Mouse (Mus musculus): ENCODE measurements around the gene Nr4a1. TPM values are rescaled to one million over a fixed set of nuclear protein-coding genes. Genes with fewer than 3 reads are reported as not detected.

Nr4a1 gene
- polyA plus RNA-seq, 1 experiment from 2014 or later, result 10.8 TPM

GRCm38 (mm10) chr15:101231648-101232180, 22.4 kb upstream of the Nr4a1 start:
- no peaks in the 10 kb centered on the region for H3K9me3 ChIP-seq (ENCODE audit: control insufficient read depth, low read length)
- peaks cover 35% of the 10 kb centered on the region for H3K36me3 ChIP-seq (ENCODE audit: control insufficient read depth, insufficient read depth, low read length)
- 55% methylated on average over 48 of the region's 56 CpGs for WGBS
- no peak overlapping the region for H3K4me2 ChIP-seq (ENCODE audit: low read depth, low read length)
- no peak for ATAC-seq (ENCODE audit: low read depth)
- no peak overlapping the region for H3K9ac ChIP-seq (ENCODE audit: low read length)
- H3K4me3 ChIP-seq (ENCODE audit: low read length), result no peak overlapping the region
- H3K27me3 ChIP-seq (ENCODE audit: control insufficient read depth, insufficient read depth, low read depth, low read length), result no peaks in the 10 kb centered on the region
- H3K4me1 ChIP-seq (replicated peaks; ENCODE audit: control insufficient read depth, insufficient read depth, low read length), result peaks cover 61% of the 10 kb centered on the region
- peak overlapping the region; percentile 99 for H3K27ac ChIP-seq (ENCODE audit: low read length)

GRCm38 (mm10) chr15:101232607-101233006, 21.5 kb upstream of the Nr4a1 start:
- WGBS, result 57% methylated on average over 4 of the region's 4 CpGs
- peak overlapping the region; percentile 44 for H3K9ac ChIP-seq (ENCODE audit: low read length)
- peaks cover 35% of the 10 kb centered on the region for H3K36me3 ChIP-seq (ENCODE audit: control insufficient read depth, insufficient read depth, low read length)
- H3K27me3 ChIP-seq (ENCODE audit: control insufficient read depth, insufficient read depth, low read depth, low read length), result no peaks in the 10 kb centered on the region
- H3K4me2 ChIP-seq (ENCODE audit: low read depth, low read length), result no peak overlapping the region
- H3K27ac ChIP-seq (ENCODE audit: low read length), result peak overlapping the region; percentile 99
- H3K4me3 ChIP-seq (ENCODE audit: low read length), result no peak overlapping the region
- ATAC-seq (ENCODE audit: low read depth), result no peak
- H3K9me3 ChIP-seq (ENCODE audit: control insufficient read depth, low read length), result no peaks in the 10 kb centered on the region
- H3K4me1 ChIP-seq (replicated peaks; ENCODE audit: control insufficient read depth, insufficient read depth, low read length), result peaks cover 54% of the 10 kb centered on the region

- ATAC-seq (ENCODE audit: low read depth), result peak; percentile 34
- Histone ChIP-seq H3K4me2 (ENCODE audit: low read depth, low read length) (peak overlapping the region; percentile 16; the same call in 1 of the 2 replicates), H3K27ac (ENCODE audit: low read length) (peak overlapping the region; percentile 99), H3K9ac (ENCODE audit: low read length) (peak overlapping the region; percentile 44; the same call in 1 of the 2 replicates), H3K4me1 (replicated peaks; ENCODE audit: control insufficient read depth, insufficient read depth, low read length) (peaks cover 49% of the 10 kb centered on the region), H3K9me3 (ENCODE audit: control insufficient read depth, low read length) (no peaks in the 10 kb centered on the region), H3K36me3 (ENCODE audit: control insufficient read depth, insufficient read depth, low read length) (peaks cover 35% of the 10 kb centered on the region), H3K4me3 (ENCODE audit: low read length) (no peak overlapping the region), H3K27me3 (ENCODE audit: control insufficient read depth, insufficient read depth, low read depth, low read length) (no peaks in the 10 kb centered on the region)
- 51% methylated on average over 3 of the region's 3 CpGs for whole genome bisulfite sequencing
Observed at GRCm38 (mm10) chr15:101233183-101233582, 20.9 kb upstream of the Nr4a1 start.

GRCm38 (mm10) chr15:101233641-101234275, 20.3 kb upstream of the Nr4a1 start:
- H3K9me3 ChIP-seq (ENCODE audit: control insufficient read depth, low read length), result no peaks in the 10 kb centered on the region
- peak overlapping the region; percentile 16; the same call in 1 of the 2 replicates for H3K4me2 ChIP-seq (ENCODE audit: low read depth, low read length)
- peak overlapping the region; percentile 44; the same call in 1 of the 2 replicates for H3K9ac ChIP-seq (ENCODE audit: low read length)
- H3K27ac ChIP-seq (ENCODE audit: low read length), result peak overlapping the region; percentile 99
- WGBS, result 23% methylated on average over 11 of the region's 11 CpGs
- peaks cover 46% of the 10 kb centered on the region for H3K4me1 ChIP-seq (replicated peaks; ENCODE audit: control insufficient read depth, insufficient read depth, low read length)
- peak; percentile 83 for ATAC-seq (ENCODE audit: low read depth)
- H3K36me3 ChIP-seq (ENCODE audit: control insufficient read depth, insufficient read depth, low read length), result peaks cover 34% of the 10 kb centered on the region
- no peak overlapping the region for H3K4me3 ChIP-seq (ENCODE audit: low read length)
- no peaks in the 10 kb centered on the region for H3K27me3 ChIP-seq (ENCODE audit: control insufficient read depth, insufficient read depth, low read depth, low read length)

- Histone ChIP-seq H3K9ac (ENCODE audit: low read length) (peak overlapping the region; percentile 48; the same call in 1 of the 2 replicates), H3K9me3 (ENCODE audit: control insufficient read depth, low read length) (no peaks in the 10 kb centered on the region), H3K4me1 (replicated peaks; ENCODE audit: control insufficient read depth, insufficient read depth, low read length) (peaks cover 45% of the 10 kb centered on the region), H3K36me3 (ENCODE audit: control insufficient read depth, insufficient read depth, low read length) (peaks cover 24% of the 10 kb centered on the region), H3K4me2 (ENCODE audit: low read depth, low read length) (peak overlapping the region; percentile 36), H3K27ac (ENCODE audit: low read length) (peak overlapping the region; percentile 99), H3K4me3 (ENCODE audit: low read length) (no peak overlapping the region), H3K27me3 (ENCODE audit: control insufficient read depth, insufficient read depth, low read depth, low read length) (no peaks in the 10 kb centered on the region)
- ATAC-seq (ENCODE audit: low read depth), result no peak
- WGBS, result 43% methylated on average over 10 of the region's 10 CpGs
Observed at GRCm38 (mm10) chr15:101234611-101235341, 19.3 kb upstream of the Nr4a1 start.

- H3K4me3 ChIP-seq (ENCODE audit: low read length), result 0 out of 2 replicates have a peak overlapping the region, but pooled peaks have one; percentile 10
- peak overlapping the region; percentile 36 for H3K4me2 ChIP-seq (ENCODE audit: low read depth, low read length)
- no peaks in the 10 kb centered on the region for H3K9me3 ChIP-seq (ENCODE audit: control insufficient read depth, low read length)
- H3K9ac ChIP-seq (ENCODE audit: low read length), result peak overlapping the region; percentile 48; the same call in 1 of the 2 replicates
- no peaks in the 10 kb centered on the region for H3K27me3 ChIP-seq (ENCODE audit: control insufficient read depth, insufficient read depth, low read depth, low read length)
- peaks cover 45% of the 10 kb centered on the region for H3K4me1 ChIP-seq (replicated peaks; ENCODE audit: control insufficient read depth, insufficient read depth, low read length)
- WGBS, result 16% methylated on average over 5 of the region's 5 CpGs
- peak overlapping the region; percentile 99 for H3K27ac ChIP-seq (ENCODE audit: low read length)
- no peak for ATAC-seq (ENCODE audit: low read depth)
- H3K36me3 ChIP-seq (ENCODE audit: control insufficient read depth, insufficient read depth, low read length), result peaks cover 18% of the 10 kb centered on the region
Observed at GRCm38 (mm10) chr15:101235342-101235698, 18.7 kb upstream of the Nr4a1 start.

- 14% methylated on average over 12 of the region's 12 CpGs for WGBS
- Histone ChIP-seq H3K4me2 (ENCODE audit: low read depth, low read length) (peak overlapping the region; percentile 36), H3K4me1 (replicated peaks; ENCODE audit: control insufficient read depth, insufficient read depth, low read length) (peaks cover 45% of the 10 kb centered on the region), H3K36me3 (ENCODE audit: control insufficient read depth, insufficient read depth, low read length) (peaks cover 13% of the 10 kb centered on the region), H3K27ac (ENCODE audit: low read length) (peak overlapping the region; percentile 99), H3K9me3 (ENCODE audit: control insufficient read depth, low read length) (no peaks in the 10 kb centered on the region), H3K9ac (ENCODE audit: low read length) (peak overlapping the region; percentile 45), H3K4me3 (ENCODE audit: low read length) (no peak overlapping the region), H3K27me3 (ENCODE audit: control insufficient read depth, insufficient read depth, low read depth, low read length) (no peaks in the 10 kb centered on the region)
- peak; percentile 24; the same call in 1 of the 2 replicates for ATAC-seq (ENCODE audit: low read depth)
Observed at GRCm38 (mm10) chr15:101235728-101236327, 18.2 kb upstream of the Nr4a1 start.

GRCm38 (mm10) chr15:101236878-101237277, 17.2 kb upstream of the Nr4a1 start:
- no peaks in the 10 kb centered on the region for H3K9me3 ChIP-seq (ENCODE audit: control insufficient read depth, low read length)
- peaks cover 3% of the 10 kb centered on the region for H3K36me3 ChIP-seq (ENCODE audit: control insufficient read depth, insufficient read depth, low read length)
- no peak overlapping the region for H3K4me2 ChIP-seq (ENCODE audit: low read depth, low read length)
- WGBS, result 12% methylated on average over 3 of the region's 3 CpGs
- H3K9ac ChIP-seq (ENCODE audit: low read length), result no peak overlapping the region
- H3K27me3 ChIP-seq (ENCODE audit: control insufficient read depth, insufficient read depth, low read depth, low read length), result no peaks in the 10 kb centered on the region
- peaks cover 48% of the 10 kb centered on the region for H3K4me1 ChIP-seq (replicated peaks; ENCODE audit: control insufficient read depth, insufficient read depth, low read length)
- no peak overlapping the region for H3K4me3 ChIP-seq (ENCODE audit: low read length)
- no peak for ATAC-seq (ENCODE audit: low read depth)
- 0 out of 2 replicates have a peak overlapping the region, but pooled peaks have one; percentile 40 for H3K27ac ChIP-seq (ENCODE audit: low read length)

Data from lung, embryonic 16.5 days (tissue).